Mouse (Mus musculus): ENCODE measurements around the gene Gm10424. TPM values are rescaled to one million over a fixed set of nuclear protein-coding genes. Genes with fewer than 3 reads are reported as not detected.
"Not testable (repeated sequence)": the region's sequence is repeated elsewhere in the genome, so short reads cannot be mapped to it uniquely, and the experiment has no call there.

The Gm10424 gene
- polyA plus RNA-seq (2012), result not detected in 2 replicates

GRCm38 (mm10) chr5:95272668-95273067 lies at the start of gene Gm10424:
TSS of gene Gm10424 (minus strand) at chr5:95272768.
- H3K36me3 ChIP-seq (ENCODE audit: control insufficient read depth); H3K9me3 ChIP-seq (ENCODE audit: control insufficient read depth, low read length); H3K27me3 ChIP-seq (ENCODE audit: control insufficient read depth); H3K4me3 ChIP-seq (replicated peaks); H3K4me1 ChIP-seq (ENCODE audit: control insufficient read depth): not testable (repeated sequence)

- H3K36me3 ChIP-seq (ENCODE audit: control insufficient read depth); H3K4me3 ChIP-seq (replicated peaks); H3K4me1 ChIP-seq (ENCODE audit: control insufficient read depth); H3K27me3 ChIP-seq (ENCODE audit: control insufficient read depth); H3K9me3 ChIP-seq (ENCODE audit: control insufficient read depth, low read length): not testable (repeated sequence)
Measured at GRCm38 (mm10) chr5:95305611-95306010, 33.0 kb upstream of the Gm10424 start, which contains the start of gene Gm3259. TSS of gene Gm3259 (plus strand) at chr5:95305911.

Other genes starting within 250 kb of the Gm10424 start
- gene Gm7942, start 165.8 kb downstream of the Gm10424 start, polyA plus RNA-seq (2012), result not detected in 2 replicates
- not detected in 2 replicates for gene Gm16513, start 90.1 kb downstream of the Gm10424 start, polyA plus RNA-seq (2012)
- not detected in 2 replicates for gene Gm3259, start 33.1 kb upstream of the Gm10424 start, polyA plus RNA-seq (2012)
- not detected in 2 replicates for gene D5Ertd577e, start 184.0 kb upstream of the Gm10424 start, polyA plus RNA-seq (2012)
- gene Gm3286, start 238.0 kb upstream of the Gm10424 start, polyA plus RNA-seq (2012), result not detected in 2 replicates